Mouse (Mus musculus) limb, embryonic 14.5 days (tissue): ENCODE results near the gene Asxl2. TPM values are rescaled to one million over a fixed set of nuclear protein-coding genes. Genes with fewer than 3 reads are reported as not detected.

ENCODE experiments used
- ATAC-seq: fragments of 200-750 bp; cut with Nextera tagmentation; 2 replicates; pipeline ENCODE4 v1.8.0; 2017; ENCODE audit warnings: low read depth, moderate number of reproducible peaks, moderate TSS enrichment; ENCODE audit not compliant: low FRiP score
- DNase-seq: peaks from one replicate; pipeline ENCODE4 v3.0.0-alpha.2; 2015; ENCODE audit warnings: low spot score
- H3K27ac ChIP-seq: fragments of 300-500 bp; sonication (generic); replicated peaks from 2 replicates; pipeline ENCODE4 v1.5.1; 2014; ENCODE audit warnings: low read depth, mild to moderate bottlenecking, low read length, moderate library complexity, mixed read lengths
- H3K27me3 ChIP-seq: fragments of 300-500 bp; sonication (generic); 2 replicates; pipeline ENCODE4 v1.6.1; 2014; ENCODE audit warnings: low read length, mixed read lengths; ENCODE audit not compliant: control insufficient read depth, insufficient read depth
- H3K36me3 ChIP-seq: fragments of 300-500 bp; sonication (generic); 2 replicates; pipeline ENCODE4 v1.6.1; 2014; ENCODE audit warnings: mild to moderate bottlenecking, low read length, moderate library complexity, mixed read lengths; ENCODE audit not compliant: control insufficient read depth, insufficient read depth
- H3K4me1 ChIP-seq: fragments of 300-500 bp; sonication (generic); 2 replicates; pipeline ENCODE4 v1.6.1; 2014; ENCODE audit warnings: antibody characterized with exemption, low read length, mixed read lengths; ENCODE audit not compliant: control insufficient read depth, insufficient read depth
- H3K4me2 ChIP-seq: fragments of 300-500 bp; sonication (generic); replicated peaks from 2 replicates; pipeline ENCODE4 v1.6.1; 2014; ENCODE audit warnings: low read depth, mild to moderate bottlenecking, low read length, moderate library complexity; ENCODE audit not compliant: severe bottlenecking
- H3K4me3 ChIP-seq: fragments of 300-500 bp; sonication (generic); replicated peaks from 2 replicates; pipeline ENCODE4 v1.5.1; 2014; ENCODE audit warnings: low read length
- H3K9ac ChIP-seq: fragments of 300-500 bp; sonication (generic); 2 replicates; pipeline ENCODE4 v1.6.1; 2014; ENCODE audit warnings: mild to moderate bottlenecking, low read depth, low read length, moderate library complexity; ENCODE audit not compliant: severe bottlenecking
- H3K9me3 ChIP-seq: fragments of 300-500 bp; sonication (generic); 2 replicates; pipeline ENCODE4 v1.6.1; 2016; ENCODE audit warnings: low read length; ENCODE audit not compliant: control insufficient read depth
- POLR2A ChIP-seq: fragments of 200-500 bp; IDR thresholded peaks from 2 replicates; pipeline ENCODE4 v1.8.0; 2012; ENCODE audit warnings: inconsistent platforms, mild to moderate bottlenecking, moderate library complexity, borderline replicate concordance; ENCODE audit not compliant: insufficient read depth, insufficient read length; ENCODE audit errors: extremely low read depth
- WGBS: fragments of 180-500 bp; shearing (Covaris S2); extraction: QIAGEN DNeasy Blood & Tissue Kit; methylation state at CpG from one replicate; pipeline ENCODE4 v1.1.7; 2014; 5-methylcytosine and 5-hydroxymethylcytosine counted together
- polyA plus RNA-seq, 2 experiments: library from polyadenylated mRNA; depleted of rRNA in 1 of 2; stranded (reverse) in 1 of 2; unstranded in 1 of 2; fragments of >200 nt; fragmentation: Nextera tagmentation in 1 of 2; extraction: Ambion mirVana in 1 of 2; gene quantifications; 2 replicates each; pipeline versions ENCODE4 v1.2.1 to v1.2.3; 2012 to 2014

The Asxl2 gene
- polyA plus RNA-seq, 2 experiments = 13.6 to 14.7 TPM

- WGBS = 86% methylated on average over 3 of the region's 3 CpGs
- H3K9ac ChIP-seq = no peak overlapping the region
- H3K36me3 ChIP-seq = peaks cover 6% of the 10 kb centered on the region
- H3K27me3 ChIP-seq = no peaks in the 10 kb centered on the region
- DNase-seq = no peak
- H3K4me3 ChIP-seq = no peak overlapping the region
- no peak overlapping the region for H3K27ac ChIP-seq
- H3K4me2 ChIP-seq = no peak overlapping the region
- no peak for TF ChIP-seq POLR2A
- no peaks in the 10 kb centered on the region for H3K4me1 ChIP-seq
- H3K9me3 ChIP-seq = no peaks in the 10 kb centered on the region
- no peak for ATAC-seq
These were observed 7.9 kb upstream of the Asxl2 start for GRCm38 (mm10) chr12:3418761-3419160.

- Histone ChIP-seq H3K9me3 (no peaks in the 10 kb centered on the region), H3K27ac (no peak overlapping the region), H3K4me2 (no peak overlapping the region), H3K36me3 (peaks cover 6% of the 10 kb centered on the region), H3K9ac (no peak overlapping the region), H3K4me1 (peaks cover 2% of the 10 kb centered on the region; the same call in 1 of the 2 replicates), H3K27me3 (no peaks in the 10 kb centered on the region), H3K4me3 (no peak overlapping the region)
- DNase-seq (no peak), ATAC-seq (no peak)
- TF ChIP-seq POLR2A = no peak
- WGBS = 86% methylated on average over 2 of the region's 2 CpGs
These were observed 6.1 kb upstream of the Asxl2 start for GRCm38 (mm10) chr12:3420519-3420918.

GRCm38 (mm10) chr12:3422786-3423185 lies 3.9 kb upstream of the Asxl2 start:
- Histone ChIP-seq H3K36me3 (peaks cover 6% of the 10 kb centered on the region), H3K4me1 (peaks cover 4% of the 10 kb centered on the region; the same call in 1 of the 2 replicates), H3K27me3 (no peaks in the 10 kb centered on the region), H3K9me3 (no peaks in the 10 kb centered on the region), H3K27ac (no peak overlapping the region), H3K4me3 (no peak overlapping the region), H3K9ac (no peak overlapping the region), H3K4me2 (no peak overlapping the region)
- ATAC-seq (no peak), DNase-seq (no peak)
- WGBS = 90% methylated on average over 1 of the region's 1 CpGs
- no peak for TF ChIP-seq POLR2A

GRCm38 (mm10) chr12:3424179-3424578 lies 2.5 kb upstream of the Asxl2 start:
- Histone ChIP-seq H3K4me1 (peaks cover 9% of the 10 kb centered on the region; the same call in 1 of the 2 replicates), H3K9me3 (no peaks in the 10 kb centered on the region), H3K9ac (no peak overlapping the region), H3K36me3 (peaks cover 4% of the 10 kb centered on the region; the same call in 1 of the 2 replicates), H3K27ac (no peak overlapping the region), H3K27me3 (no peaks in the 10 kb centered on the region), H3K4me2 (no peak overlapping the region), H3K4me3 (no peak overlapping the region)
- TF ChIP-seq POLR2A = no peak
- DNase-seq (no peak), ATAC-seq (no peak)
- WGBS = 90% methylated on average over 2 of the region's 2 CpGs

GRCm38 (mm10) chr12:3425375-3426341 lies 999 bp upstream of the Asxl2 start:
- H3K9me3 ChIP-seq = no peaks in the 10 kb centered on the region
- peak overlapping the region; percentile 98 for H3K4me3 ChIP-seq
- H3K9ac ChIP-seq = peak overlapping the region; percentile 91
- ATAC-seq = 0 out of 2 replicates have a peak, but pooled peaks have one; percentile 28
- peaks cover 9% of the 10 kb centered on the region; the same call in 1 of the 2 replicates for H3K4me1 ChIP-seq
- H3K27ac ChIP-seq = peak overlapping the region; percentile 94
- 48% methylated on average over 15 of the region's 15 CpGs for WGBS
- H3K36me3 ChIP-seq = peaks cover 4% of the 10 kb centered on the region; the same call in 1 of the 2 replicates
- DNase-seq = peak; percentile 45
- H3K27me3 ChIP-seq = no peaks in the 10 kb centered on the region
- no peak for TF ChIP-seq POLR2A
- H3K4me2 ChIP-seq = peak overlapping the region; percentile 56
